Mouse (Mus musculus): ENCODE measurements at regions not wholly inside any gene's neighbourhood (a gene's known extent, or its start where the extent isn't known, plus 50 kb on each side); places are given as distances from the start of the nearest gene placed in this dataset.

- Histone ChIP-seq H3K9me3 (ENCODE audit: control insufficient read depth, low read length) (no peaks in the 10 kb centered on the region), H3K27ac (replicated peaks) (no peak overlapping the region), H3K4me2 (replicated peaks; ENCODE audit: low read depth) (no peak overlapping the region), H3K27me3 (ENCODE audit: control insufficient read depth, insufficient read depth, low read length) (no peaks in the 10 kb centered on the region), H3K36me3 (ENCODE audit: control insufficient read depth, insufficient read depth, low read length) (no peaks in the 10 kb centered on the region), H3K4me1 (replicated peaks; ENCODE audit: control insufficient read depth, insufficient read depth) (no peaks in the 10 kb centered on the region), H3K4me3 (ENCODE audit: low read depth, low read length) (no peak overlapping the region), H3K9ac (ENCODE audit: low read length) (no peak overlapping the region)
- ATAC-seq (ENCODE audit: low FRiP score, low TSS enrichment), result no peak
- peak; percentile 86 for TF ChIP-seq CTCF (IDR thresholded peaks at IDR 0.05; ENCODE audit: low read depth)
- TF ChIP-seq EP300 (optimal IDR thresholded peaks at IDR 0.05), result no peak
- DNase-seq (ENCODE audit: low spot score), result no peak
These were observed 86.3 kb downstream of the Kcnk1 start for GRCm38 (mm10) chr8:126081279-126081678.

- WGBS, result 73% methylated on average over 1 of the region's 1 CpGs
- no peak overlapping the region for H3K9ac ChIP-seq (ENCODE audit: low read length)
- no peaks in the 10 kb centered on the region for H3K27me3 ChIP-seq (ENCODE audit: control insufficient read depth, insufficient read depth, low read length)
- no peaks in the 10 kb centered on the region for H3K36me3 ChIP-seq (ENCODE audit: control insufficient read depth, insufficient read depth, low read length)
- TF ChIP-seq EP300 (optimal IDR thresholded peaks at IDR 0.05), result no peak
- no peak for TF ChIP-seq CTCF (IDR thresholded peaks at IDR 0.05; ENCODE audit: low read depth)
- no peak for DNase-seq (ENCODE audit: low spot score)
- no peaks in the 10 kb centered on the region for H3K4me1 ChIP-seq (replicated peaks; ENCODE audit: control insufficient read depth, insufficient read depth)
- H3K9me3 ChIP-seq (ENCODE audit: control insufficient read depth, low read length), result no peaks in the 10 kb centered on the region
- peak; percentile 35; the same call in 1 of the 2 replicates for ATAC-seq (ENCODE audit: low FRiP score, low TSS enrichment)
- H3K4me2 ChIP-seq (replicated peaks; ENCODE audit: low read depth), result no peak overlapping the region
- no peak overlapping the region for H3K4me3 ChIP-seq (ENCODE audit: low read depth, low read length)
- H3K27ac ChIP-seq (replicated peaks), result no peak overlapping the region
These were observed 87.9 kb downstream of the Kcnk1 start for GRCm38 (mm10) chr8:126082827-126083226.

DNA sequence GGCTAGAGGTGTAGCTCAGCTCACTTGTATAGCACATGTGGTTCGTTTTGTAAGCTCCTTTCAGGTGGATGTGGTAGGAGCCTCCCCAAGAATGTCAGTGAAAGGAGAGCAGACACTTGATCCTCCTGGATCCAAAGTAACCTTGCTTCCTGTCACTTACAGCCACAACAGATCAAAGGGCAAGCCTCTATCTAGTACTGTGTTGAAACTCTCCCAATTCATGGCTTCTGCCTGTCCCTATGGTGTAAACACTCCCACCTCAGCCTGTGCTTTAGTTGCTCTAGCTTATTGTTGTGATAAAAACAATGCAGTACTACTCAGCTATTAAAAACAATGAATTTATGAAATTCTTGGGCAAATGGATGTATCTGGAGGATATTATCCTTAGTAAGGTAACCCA, 95.8 kb downstream of the Kcnk1 start:
- ATAC-seq (ENCODE audit: low FRiP score, low TSS enrichment), result no peak
- Histone ChIP-seq H3K4me3 (ENCODE audit: low read depth, low read length) (no peak overlapping the region), H3K27me3 (ENCODE audit: control insufficient read depth, insufficient read depth, low read length) (no peaks in the 10 kb centered on the region), H3K9ac (ENCODE audit: low read length) (no peak overlapping the region), H3K36me3 (ENCODE audit: control insufficient read depth, insufficient read depth, low read length) (no peaks in the 10 kb centered on the region), H3K9me3 (ENCODE audit: control insufficient read depth, low read length) (no peaks in the 10 kb centered on the region), H3K4me1 (replicated peaks; ENCODE audit: control insufficient read depth, insufficient read depth) (no peaks in the 10 kb centered on the region), H3K27ac (replicated peaks) (no peak overlapping the region), H3K4me2 (replicated peaks; ENCODE audit: low read depth) (no peak overlapping the region)
- 66% methylated on average over 1 of the region's 1 CpGs for WGBS
- DNase-seq (ENCODE audit: low spot score), result no peak
- TF ChIP-seq EP300 (optimal IDR thresholded peaks at IDR 0.05), result no peak
- TF ChIP-seq CTCF (IDR thresholded peaks at IDR 0.05; ENCODE audit: low read depth), result no peak

- no peak for TF ChIP-seq CTCF (IDR thresholded peaks at IDR 0.05; ENCODE audit: low read depth)
- TF ChIP-seq EP300 (optimal IDR thresholded peaks at IDR 0.05), result no peak
- no peak overlapping the region for H3K4me3 ChIP-seq (ENCODE audit: low read depth, low read length)
- no peak overlapping the region for H3K9ac ChIP-seq (ENCODE audit: low read length)
- ATAC-seq (ENCODE audit: low FRiP score, low TSS enrichment), result peak; percentile 85
- peak; percentile 34 for DNase-seq (ENCODE audit: low spot score)
- no peak overlapping the region for H3K4me2 ChIP-seq (replicated peaks; ENCODE audit: low read depth)
- H3K36me3 ChIP-seq (ENCODE audit: control insufficient read depth, insufficient read depth, low read length), result no peaks in the 10 kb centered on the region
- H3K9me3 ChIP-seq (ENCODE audit: control insufficient read depth, low read length), result no peaks in the 10 kb centered on the region
- H3K27ac ChIP-seq (replicated peaks), result no peak overlapping the region
- no peaks in the 10 kb centered on the region for H3K27me3 ChIP-seq (ENCODE audit: control insufficient read depth, insufficient read depth, low read length)
- 44% methylated on average over 2 of the region's 2 CpGs for WGBS
- H3K4me1 ChIP-seq (replicated peaks; ENCODE audit: control insufficient read depth, insufficient read depth), result no peaks in the 10 kb centered on the region
These were observed 99.0 kb downstream of the Kcnk1 start for GRCm38 (mm10) chr8:126094005-126094404.

GRCm38 (mm10) chr8:126096056-126096455, 101.1 kb downstream of the Kcnk1 start:
- TF ChIP-seq EP300 (optimal IDR thresholded peaks at IDR 0.05), result no peak
- no peak for TF ChIP-seq CTCF (IDR thresholded peaks at IDR 0.05; ENCODE audit: low read depth)
- H3K27me3 ChIP-seq (ENCODE audit: control insufficient read depth, insufficient read depth, low read length), result no peaks in the 10 kb centered on the region
- no peaks in the 10 kb centered on the region for H3K9me3 ChIP-seq (ENCODE audit: control insufficient read depth, low read length)
- H3K9ac ChIP-seq (ENCODE audit: low read length), result no peak overlapping the region
- H3K4me1 ChIP-seq (replicated peaks; ENCODE audit: control insufficient read depth, insufficient read depth), result no peaks in the 10 kb centered on the region
- H3K36me3 ChIP-seq (ENCODE audit: control insufficient read depth, insufficient read depth, low read length), result no peaks in the 10 kb centered on the region
- ATAC-seq (ENCODE audit: low FRiP score, low TSS enrichment), result no peak
- DNase-seq (ENCODE audit: low spot score), result no peak
- H3K4me2 ChIP-seq (replicated peaks; ENCODE audit: low read depth), result no peak overlapping the region
- H3K4me3 ChIP-seq (ENCODE audit: low read depth, low read length), result no peak overlapping the region
- WGBS, result 60% methylated on average over 6 of the region's 6 CpGs
- no peak overlapping the region for H3K27ac ChIP-seq (replicated peaks)

DNA sequence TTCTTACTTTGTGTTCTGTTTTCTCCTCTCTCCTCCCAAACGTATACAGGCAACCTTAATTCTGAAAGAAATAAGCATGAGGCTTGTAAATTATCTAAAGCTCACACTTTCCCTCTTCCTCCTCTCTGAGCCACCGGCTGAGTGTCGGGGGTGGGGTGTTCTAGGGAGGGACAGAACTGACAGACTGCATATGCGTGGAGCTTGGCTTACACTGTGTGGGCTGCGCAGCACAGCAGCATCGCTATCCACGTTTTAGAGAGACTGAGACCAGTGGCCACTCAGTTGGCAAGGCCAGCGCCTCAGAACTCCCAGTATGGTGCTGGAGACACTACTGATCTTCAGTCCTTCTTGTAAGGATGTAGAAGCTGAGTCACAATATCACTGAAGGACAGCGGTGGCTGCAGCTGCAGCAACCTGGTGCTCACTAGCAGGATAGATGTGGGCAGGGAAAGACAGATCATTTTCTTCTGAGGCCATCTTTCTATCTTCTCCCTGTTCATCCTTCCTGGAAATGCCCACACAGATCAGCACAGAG, 101.7 kb downstream of the Kcnk1 start:
- Histone ChIP-seq H3K4me2 (replicated peaks; ENCODE audit: low read depth) (no peak overlapping the region), H3K9ac (ENCODE audit: low read length) (no peak overlapping the region), H3K36me3 (ENCODE audit: control insufficient read depth, insufficient read depth, low read length) (no peaks in the 10 kb centered on the region), H3K9me3 (ENCODE audit: control insufficient read depth, low read length) (no peaks in the 10 kb centered on the region), H3K27ac (replicated peaks) (no peak overlapping the region), H3K4me1 (replicated peaks; ENCODE audit: control insufficient read depth, insufficient read depth) (no peaks in the 10 kb centered on the region), H3K4me3 (ENCODE audit: low read depth, low read length) (no peak overlapping the region), H3K27me3 (ENCODE audit: control insufficient read depth, insufficient read depth, low read length) (no peaks in the 10 kb centered on the region)
- DNase-seq (ENCODE audit: low spot score) (no peak), ATAC-seq (ENCODE audit: low FRiP score, low TSS enrichment) (no peak)
- no peak for TF ChIP-seq CTCF (IDR thresholded peaks at IDR 0.05; ENCODE audit: low read depth)
- WGBS, result 64% methylated on average over 9 of the region's 9 CpGs

Data from stomach, postnatal 0 days (tissue).